Mouse (Mus musculus): ENCODE data around the gene 4930470P17Rik.

The 4930470P17Rik gene

GRCm38 (mm10) chr2:170596726-170597125 is 5.1 kb downstream of the 4930470P17Rik start:
- ChIA-PET CTCF (interaction anchor here (0.5 to 6.7 kb wide), 65 partner anchors 9 to 1804 kb away, joined by 3 to 72 read pairs (median 4); no protein-coding TSS in a partner anchor), POLR2A (interaction anchor here (0.6 to 2.2 kb wide), 8 partner anchors 24 to 340 kb away, joined by 3 to 6 read pairs (median 4); no protein-coding TSS in a partner anchor)

DNA sequence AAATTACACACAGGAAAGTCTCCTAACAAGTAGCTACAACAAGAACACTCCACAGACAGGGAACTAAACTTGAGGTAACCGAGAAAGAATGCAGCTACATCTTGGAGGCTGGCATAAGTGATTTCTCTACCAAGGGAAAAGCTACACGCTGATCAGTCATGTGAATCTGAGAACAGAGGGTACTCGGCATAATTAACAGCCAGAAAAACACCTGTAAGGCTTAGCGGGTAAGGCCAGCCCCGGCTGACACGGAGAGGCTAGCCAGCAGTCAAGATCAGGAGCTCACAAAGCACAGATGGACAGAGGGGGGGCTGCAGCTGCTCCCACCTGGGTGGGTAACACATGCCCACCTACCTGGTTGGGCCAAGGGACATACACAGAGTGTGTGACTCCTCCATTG is 9.7 kb downstream of the 4930470P17Rik start:
- CTCF ChIA-PET, result interaction anchor here in 1 of 4 experiments (1.2 kb wide), 1 partner anchor 72 kb away, joined by 3 read pairs; no protein-coding TSS in a partner anchor

DNA sequence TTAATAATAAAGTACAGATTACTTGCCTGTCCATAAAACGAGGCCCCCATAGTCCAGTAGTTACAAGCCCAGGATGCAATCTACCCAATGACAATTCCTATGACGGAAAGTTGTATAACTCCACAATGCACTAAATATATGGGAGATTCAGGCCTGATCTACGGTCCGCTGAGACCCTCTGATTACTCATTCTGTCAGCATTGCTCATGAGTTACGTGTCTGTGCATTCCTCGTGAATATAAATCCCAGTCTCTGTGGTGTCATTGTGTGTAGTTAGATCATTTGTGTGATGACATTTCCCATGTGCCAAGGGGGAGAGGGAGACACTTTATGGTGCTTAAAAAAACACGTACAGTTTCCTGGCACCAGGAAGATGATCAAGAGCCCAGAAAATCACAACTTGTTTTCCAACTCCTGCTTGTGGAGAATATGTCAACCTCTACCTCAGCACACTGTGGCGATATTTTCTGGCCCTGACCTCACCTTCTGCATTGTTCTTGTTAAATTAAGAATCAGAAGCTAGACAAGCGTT is 13.4 kb downstream of the 4930470P17Rik start:
- ChIA-PET POLR2A (no interaction called here), CTCF (no interaction called here)

More for the DNA sequence above, 9.7 kb downstream of the 4930470P17Rik start:
- POLR2A ChIA-PET, result interaction anchor here in 1 of 4 experiments (0.7 kb wide), 1 partner anchor 27 kb away, joined by 3 read pairs; no protein-coding TSS in a partner anchor

GRCm38 (mm10) chr2:170584678-170585077 is 17.1 kb downstream of the 4930470P17Rik start:
- ChIA-PET POLR2A (interaction anchor here in 1 of 4 experiments (0.6 kb wide), 1 partner anchor 45 kb away, joined by 3 read pairs; no protein-coding TSS in a partner anchor), CTCF (no interaction called here)

GRCm38 (mm10) chr2:170579551-170579950 is 22.3 kb downstream of the 4930470P17Rik start:
- ChIA-PET CTCF (interaction anchor here in 1 of 4 experiments (1.4 kb wide), 1 partner anchor 17 kb away, joined by 3 read pairs; no protein-coding TSS in a partner anchor), POLR2A (interaction anchor here in 1 of 4 experiments (1.7 kb wide), 1 partner anchor 8 kb away, joined by 3 read pairs; no protein-coding TSS in a partner anchor)

- POLR2A ChIA-PET, result no interaction called here
- CTCF ChIA-PET, result no interaction called here
Observed at GRCm38 (mm10) chr2:170578588-170578987, 23.2 kb downstream of the 4930470P17Rik start.

DNA sequence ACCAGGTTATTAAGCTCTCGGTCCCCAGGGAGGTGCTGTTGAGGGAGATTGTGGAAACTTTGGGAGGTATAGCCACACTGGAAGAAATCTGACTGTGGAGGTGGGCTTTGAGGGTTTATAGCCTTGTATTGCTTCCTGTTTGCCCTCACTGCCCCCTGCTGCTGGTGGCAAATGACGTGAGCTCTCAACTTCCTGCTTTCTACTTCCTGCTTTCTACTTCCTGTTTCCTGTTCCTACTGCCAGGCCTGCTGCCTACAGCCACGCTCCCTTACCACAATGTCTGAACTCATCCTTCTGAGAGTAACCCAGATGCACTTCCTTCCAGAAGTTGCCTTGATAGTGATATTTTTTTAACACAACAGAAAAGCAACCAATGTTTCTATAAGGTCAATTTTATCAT is 24.3 kb downstream of the 4930470P17Rik start:
- ChIA-PET POLR2A (interaction anchor here in 1 of 4 experiments (1.6 kb wide), 1 partner anchor 51 kb away, joined by 3 read pairs; no protein-coding TSS in a partner anchor), CTCF (interaction anchor here in 2 of 4 experiments (1.0 to 1.4 kb wide), 2 partner anchors 20 to 131 kb away, joined by 3 to 5 read pairs; no protein-coding TSS in a partner anchor)

- POLR2A ChIA-PET, result interaction anchor here in 2 of 4 experiments (0.6 to 0.7 kb wide), 3 partner anchors 11 to 114 kb away, joined by 3 to 5 read pairs (median 3); no protein-coding TSS in a partner anchor
- CTCF ChIA-PET, result interaction anchor here in 1 of 4 experiments (1.0 to 2.0 kb wide), 3 partner anchors 14 to 55 kb away, joined by 3 to 6 read pairs (median 4); no protein-coding TSS in a partner anchor
Observed at GRCm38 (mm10) chr2:170576077-170576476, 25.7 kb downstream of the 4930470P17Rik start.

DNA sequence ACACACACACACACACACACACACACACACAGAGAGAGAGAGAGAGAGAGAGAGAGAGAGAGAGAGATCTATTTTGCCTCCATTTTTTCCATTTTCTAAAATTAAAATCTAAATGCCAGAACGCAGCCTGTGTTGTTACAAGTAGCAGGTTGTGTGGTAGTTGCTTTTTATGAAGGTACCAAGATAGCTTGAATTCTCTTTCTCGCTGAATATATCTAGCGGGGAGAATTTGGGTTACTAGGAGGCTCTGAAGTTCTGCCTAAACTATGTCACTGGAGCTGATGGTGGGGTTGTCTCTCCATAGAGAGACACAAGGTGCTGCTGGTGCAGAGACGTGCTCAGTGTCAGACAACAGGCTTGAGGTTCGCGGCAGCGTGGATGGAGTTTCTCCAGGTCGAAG is 36.8 kb downstream of the 4930470P17Rik start:
- CTCF ChIA-PET, result interaction anchor here in 2 of 4 experiments (0.6 to 1.1 kb wide), 3 partner anchors 13 to 32 kb away, joined by 3 to 5 read pairs (median 3); no protein-coding TSS in a partner anchor

GRCm38 (mm10) chr2:170563956-170564855 is 37.6 kb downstream of the 4930470P17Rik start:
- ChIA-PET POLR2A (interaction anchor here in 1 of 4 experiments (0.8 to 1.6 kb wide), 2 partner anchors 13 to 264 kb away, joined by 3 read pairs; no protein-coding TSS in a partner anchor), CTCF (interaction anchor here in 2 of 4 experiments (0.5 to 1.1 kb wide), 5 partner anchors 12 to 1667 kb away, joined by 3 to 5 read pairs (median 3); no protein-coding TSS in a partner anchor)

More for the DNA sequence above, 36.8 kb downstream of the 4930470P17Rik start:
- POLR2A ChIA-PET, result interaction anchor here in 2 of 4 experiments (0.6 to 1.6 kb wide), 4 partner anchors 12 to 1546 kb away, joined by 3 to 4 read pairs (median 3); no protein-coding TSS in a partner anchor

DNA sequence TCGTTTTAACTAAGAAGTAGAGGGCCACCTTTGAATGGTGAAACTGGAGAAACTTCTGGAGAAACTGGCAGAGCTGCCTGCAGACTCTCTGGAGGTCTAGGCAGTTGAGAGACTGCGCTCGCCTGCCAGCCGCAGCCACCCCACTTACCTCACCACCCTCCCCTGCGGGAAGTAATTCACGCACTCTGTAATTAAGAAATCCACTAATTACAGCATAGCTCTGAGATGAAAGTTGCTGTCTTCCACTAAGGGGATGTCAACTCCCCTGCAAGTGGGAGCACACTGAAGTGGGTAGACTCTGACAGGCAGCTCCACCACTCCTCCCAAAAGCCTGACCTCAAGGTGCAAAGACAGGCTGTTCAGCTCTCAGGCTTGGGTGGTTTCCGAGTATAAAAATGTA is 49.7 kb downstream of the 4930470P17Rik start:
- ChIA-PET CTCF (interaction anchor here in 2 of 4 experiments (0.6 to 1.0 kb wide), 4 partner anchors 13 to 719 kb away, joined by 3 to 6 read pairs (median 4); no protein-coding TSS in a partner anchor), POLR2A (interaction anchor here in 2 of 4 experiments (1.3 to 2.1 kb wide), 4 partner anchors 22 to 26 kb away, joined by 3 to 11 read pairs (median 5); no protein-coding TSS in a partner anchor)

GRCm38 (mm10) chr2:170550240-170550639 is 51.6 kb downstream of the 4930470P17Rik start:
- ChIA-PET CTCF (interaction anchor here in 1 of 4 experiments (1.1 kb wide), 1 partner anchor 82 kb away, joined by 4 read pairs; no protein-coding TSS in a partner anchor), POLR2A (interaction anchor here in 3 of 4 experiments (0.7 to 2.1 kb wide), 3 partner anchors 11 to 175 kb away, joined by 3 to 11 read pairs (median 5); no protein-coding TSS in a partner anchor)

GRCm38 (mm10) chr2:170549146-170549545 is 52.7 kb downstream of the 4930470P17Rik start:
- ChIA-PET POLR2A (no interaction called here), CTCF (interaction anchor here in 1 of 4 experiments (0.6 kb wide), 1 partner anchor 38 kb away, joined by 3 read pairs; no protein-coding TSS in a partner anchor)

DNA sequence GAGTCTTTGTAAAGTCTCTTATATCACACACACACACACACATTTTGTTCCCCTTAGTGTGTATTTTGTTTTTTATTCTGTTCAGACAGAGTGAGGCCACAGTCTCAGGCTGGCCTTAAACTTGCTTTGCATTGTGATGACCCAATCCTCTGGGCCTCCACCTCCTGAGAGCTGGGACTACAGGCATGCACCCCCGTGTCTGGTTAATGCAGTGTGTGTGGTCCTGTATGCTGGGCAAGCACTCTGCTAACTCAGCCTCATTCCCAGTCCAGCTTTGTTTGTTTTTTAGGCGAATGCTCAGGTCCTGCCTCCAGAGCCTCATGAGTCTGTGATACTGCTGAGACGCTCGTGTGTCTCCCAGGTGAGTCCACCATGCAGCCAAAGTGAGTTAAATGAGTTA is 53.8 kb downstream of the 4930470P17Rik start:
- CTCF ChIA-PET, result interaction anchor here in 1 of 4 experiments (1.0 kb wide), 1 partner anchor 12 kb away, joined by 6 read pairs; no protein-coding TSS in a partner anchor
- POLR2A ChIA-PET, result interaction anchor here in 1 of 4 experiments (0.7 kb wide), 1 partner anchor 160 kb away, joined by 6 read pairs; no protein-coding TSS in a partner anchor

- ChIA-PET CTCF (interaction anchor here in 1 of 4 experiments (1.0 kb wide), 1 partner anchor 12 kb away, joined by 6 read pairs; no protein-coding TSS in a partner anchor), POLR2A (no interaction called here)
Observed at GRCm38 (mm10) chr2:170547526-170547925, 54.3 kb downstream of the 4930470P17Rik start.

DNA sequence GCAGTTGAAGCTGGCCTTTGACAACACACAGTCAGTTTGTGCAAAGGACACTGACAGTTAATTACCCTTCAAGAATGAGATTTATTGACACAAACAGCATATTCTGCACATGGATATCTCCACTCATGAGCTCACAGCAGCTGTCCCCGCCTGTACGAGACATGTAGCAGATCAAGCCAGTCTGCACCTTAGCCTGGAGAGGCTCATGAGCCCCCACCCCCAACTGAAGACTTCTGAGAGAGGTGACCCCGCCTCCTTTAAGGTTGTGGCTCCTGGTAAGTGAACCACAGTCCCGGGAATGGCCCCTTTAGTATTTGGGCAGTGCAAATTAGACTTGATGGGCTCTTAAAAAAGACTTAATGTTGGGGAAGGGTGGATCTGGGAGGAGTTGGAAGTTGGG is 56.1 kb downstream of the 4930470P17Rik start:
- ChIA-PET POLR2A (interaction anchor here in 1 of 4 experiments (0.6 to 1.8 kb wide), 4 partner anchors 11 to 48 kb away, joined by 3 to 10 read pairs (median 4); no protein-coding TSS in a partner anchor), CTCF (interaction anchor here in 2 of 4 experiments (0.6 to 1.2 kb wide), 2 partner anchors 54 to 103 kb away, joined by 4 read pairs; no protein-coding TSS in a partner anchor)

- ChIA-PET POLR2A (interaction anchor here in 2 of 4 experiments (0.8 to 0.9 kb wide), 2 partner anchors 34 to 125 kb away, joined by 3 to 4 read pairs; no protein-coding TSS in a partner anchor), CTCF (interaction anchor here in 3 of 4 experiments (0.6 to 1.2 kb wide), 4 partner anchors 20 to 103 kb away, joined by 3 to 4 read pairs (median 4); no protein-coding TSS in a partner anchor)
Observed at GRCm38 (mm10) chr2:170544950-170545349, 56.9 kb downstream of the 4930470P17Rik start.

DNA sequence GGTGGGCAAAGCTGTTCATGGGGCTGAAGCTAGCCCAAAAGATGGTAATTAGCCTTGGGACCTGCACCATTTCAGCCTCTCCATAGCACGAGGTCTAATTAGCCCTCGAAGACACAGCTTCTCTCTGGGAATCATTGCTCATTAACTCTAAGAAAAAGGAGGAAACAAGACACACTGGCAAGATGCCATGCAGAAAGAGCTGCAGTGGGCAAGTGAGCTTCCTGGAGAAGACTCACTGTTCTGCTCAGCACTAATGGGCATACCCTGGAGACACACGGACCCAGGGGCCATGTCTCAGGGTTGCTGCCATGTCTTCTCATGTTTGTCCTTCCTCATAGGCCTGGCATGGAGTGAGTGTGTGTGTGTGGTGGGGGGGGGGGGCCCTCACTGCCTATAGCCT is 57.7 kb downstream of the 4930470P17Rik start:
- ChIA-PET POLR2A (interaction anchor here in 3 of 4 experiments (0.6 to 0.9 kb wide), 4 partner anchors 14 to 126 kb away, joined by 3 to 4 read pairs (median 3); no protein-coding TSS in a partner anchor), CTCF (interaction anchor here in 1 of 4 experiments (1.0 kb wide), 1 partner anchor 23 kb away, joined by 3 read pairs; no protein-coding TSS in a partner anchor)

All from embryonic stem cell, embryonic (primary cell).